Mouse (Mus musculus) embryo, embryonic 11.5 days (tissue): ENCODE data around the gene Fbf1.

Experiments used
- DNase-seq: peaks from one replicate; pipeline ENCODE4 v3.0.0-alpha.2; 2012; ENCODE audit warnings: low read depth, low spot score

The Fbf1 gene

GRCm38 (mm10) chr11:116185836-116186235 is 17.9 kb upstream of the Fbf1 start:
- no peak for DNase-seq

GRCm38 (mm10) chr11:116178411-116179121 is 10.6 kb upstream of the Fbf1 start:
- no peak for DNase-seq

GRCm38 (mm10) chr11:116176010-116176409 is 8.0 kb upstream of the Fbf1 start:
- no peak for DNase-seq

- no peak for DNase-seq
These were observed 6.9 kb upstream of the Fbf1 start for GRCm38 (mm10) chr11:116174775-116175448.

- DNase-seq: no peak
These were observed 4.0 kb upstream of the Fbf1 start for GRCm38 (mm10) chr11:116171959-116172358.

GRCm38 (mm10) chr11:116170003-116170800 is 2.2 kb upstream of the Fbf1 start:
- DNase-seq: no peak

- no peak for DNase-seq
These were observed 1.2 kb upstream of the Fbf1 start for GRCm38 (mm10) chr11:116169214-116169613.

- peak; percentile 8 for DNase-seq
These were observed 734 bp downstream of the Fbf1 start for GRCm38 (mm10) chr11:116167232-116167631.

GRCm38 (mm10) chr11:116163002-116163401 is 5.0 kb downstream of the Fbf1 start:
- no peak for DNase-seq

GRCm38 (mm10) chr11:116162146-116162545 is 5.8 kb downstream of the Fbf1 start:
- no peak for DNase-seq

GRCm38 (mm10) chr11:116161312-116161711 is 6.7 kb downstream of the Fbf1 start:
- no peak for DNase-seq

- no peak for DNase-seq
These were observed 17.0 kb downstream of the Fbf1 start for GRCm38 (mm10) chr11:116150960-116151359.

GRCm38 (mm10) chr11:116149341-116149740 is 18.6 kb downstream of the Fbf1 start:
- no peak for DNase-seq

- DNase-seq: no peak
These were observed 19.2 kb downstream of the Fbf1 start for GRCm38 (mm10) chr11:116148761-116149221.

- no peak for DNase-seq
These were observed 21.5 kb downstream of the Fbf1 start for GRCm38 (mm10) chr11:116146294-116146985.

GRCm38 (mm10) chr11:116145481-116146293 is 22.3 kb downstream of the Fbf1 start:
- DNase-seq: no peak

- no peak for DNase-seq
These were observed 24.5 kb downstream of the Fbf1 start for GRCm38 (mm10) chr11:116143468-116143867.

- DNase-seq: no peak
These were observed 25.6 kb downstream of the Fbf1 start for GRCm38 (mm10) chr11:116142211-116142991.

GRCm38 (mm10) chr11:116138468-116139138 is 29.4 kb downstream of the Fbf1 start, which contains the start of gene Mrpl38:
TSS of gene Mrpl38 (minus strand) at chr11:116138868.
- DNase-seq: peak; percentile 94
